ENCODE assay signal across 21 mouse cellular contexts in the genomic region with DNA sequence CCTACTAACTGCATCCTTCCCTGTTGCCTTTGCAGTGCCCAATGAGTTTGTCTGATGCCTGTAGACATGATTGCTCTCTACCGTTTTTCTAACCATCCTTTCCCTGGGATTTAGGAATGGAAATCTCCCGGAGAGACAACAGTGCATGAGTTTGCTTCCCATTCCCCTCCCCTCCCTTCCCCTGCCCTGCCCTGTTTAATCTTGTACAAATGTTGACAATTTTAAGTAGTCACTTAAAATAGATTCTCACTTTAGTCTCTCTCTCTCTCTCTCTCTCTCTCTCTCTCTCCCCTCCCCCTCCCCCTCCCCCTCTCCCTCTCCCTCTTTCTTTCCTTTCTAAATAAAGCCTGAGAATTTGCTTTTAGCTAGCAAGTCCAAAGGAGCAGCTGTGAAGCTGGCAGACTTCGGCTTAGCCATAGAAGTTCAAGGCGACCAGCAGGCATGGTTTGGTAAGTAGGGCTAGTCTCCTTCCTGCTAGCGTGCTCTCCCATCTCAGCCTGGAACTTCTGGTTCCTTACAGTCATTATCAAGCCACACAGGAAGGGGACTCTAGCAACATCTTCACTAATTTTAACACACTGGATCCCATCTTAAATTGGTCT.
DNase-seq lines count a peak whose midpoint lies in the region; ATAC-seq lines count a peak whose summit lies in the region.
"Had no signal": no experiment of that assay in that cellular context is flagged by ENCODE, and none has a peak within 500 bp of the region (broad histone marks: within the 10 kb centered on the region; RNA-seq: fewer than 3 reads in every experiment).

No protein-coding gene starts in this region.

- H3K4me1 ChIP-seq in heart, embryonic 13.5 days, result peaks cover 40% of the 10 kb centered on the region
- H3K4me1 ChIP-seq: limb, embryonic 12.5 days; liver, embryonic 15.5 days; midbrain, embryonic 13.5 days; neural tube, embryonic 15.5 days had no signal

- WGBS in heart, embryonic 13.5 days, result 34% methylated on average over 5 of the region's 5 CpGs

- peak overlapping the region; percentile 65 for H3K9ac ChIP-seq in heart, embryonic 13.5 days
- H3K9ac ChIP-seq: limb, embryonic 12.5 days; liver, embryonic 15.5 days; midbrain, embryonic 13.5 days; neural tube, embryonic 15.5 days had no signal

- DNase-seq in heart, adult 11 months, result peak; percentile 94
- DNase-seq in heart, postnatal 25 days (ENCODE audit: low spot score), result no peak
- peak; percentile 46 to 59 for DNase-seq in heart, adult 18-20 months
- peak; percentile 21 for DNase-seq in heart, postnatal 4 days
- no peak for DNase-seq in Muller cell, postnatal 12 days (ENCODE audit: inconsistent ontology term)
- DNase-seq in embryo, embryonic 9.5 days (ENCODE audit: extremely low spot score), result no peak
- DNase-seq: adrenal gland, postnatal 25 days; kidney, adult 8-10 months; kidney, postnatal 25 days; layer of hippocampus, adult 9-11 months; right cerebral cortex, postnatal 25 days had no signal

- H3K36me3 ChIP-seq in heart, embryonic 13.5 days, result peaks cover 20% of the 10 kb centered on the region
- H3K36me3 ChIP-seq: limb, embryonic 12.5 days; liver, embryonic 15.5 days; midbrain, embryonic 13.5 days had no signal

- H3K4me2 ChIP-seq in heart, embryonic 13.5 days, result peak overlapping the region; percentile 54
- H3K4me2 ChIP-seq: limb, embryonic 12.5 days; liver, embryonic 15.5 days; midbrain, embryonic 13.5 days; neural tube, embryonic 15.5 days had no signal

- H3K9me3 ChIP-seq in heart, embryonic 13.5 days, result no peaks in the 10 kb centered on the region
- H3K9me3 ChIP-seq: limb, embryonic 12.5 days; liver, embryonic 15.5 days; midbrain, embryonic 13.5 days; neural tube, embryonic 15.5 days had no signal

- intact Hi-C loops in heart, postnatal 25 days (cut with DNase I), result no loop called here

- H3K27ac ChIP-seq in heart, embryonic 13.5 days (replicated peaks), result peak overlapping the region; percentile 93
- H3K27ac ChIP-seq: limb, embryonic 12.5 days; liver, embryonic 15.5 days; macrophage; midbrain, embryonic 13.5 days; neural tube, embryonic 15.5 days had no signal

- no peaks in the 10 kb centered on the region for H3K27me3 ChIP-seq in heart, embryonic 13.5 days (replicated peaks)
- H3K27me3 ChIP-seq: limb, embryonic 12.5 days; liver, embryonic 15.5 days; midbrain, embryonic 13.5 days; neural tube, embryonic 15.5 days; Patski had no signal

- no peak; the same call in 1 of the 2 replicates for ATAC-seq in heart, embryonic 13.5 days (ENCODE audit: extremely low read depth, insufficient number of reproducible peaks, low FRiP score, low TSS enrichment)
- ATAC-seq in monocyte, adult 5-6 weeks (replicated peaks; ENCODE audit: insufficient number of reproducible peaks, low FRiP score, low TSS enrichment, poor library complexity, severe bottlenecking), result no peak
- ATAC-seq: activated CD4-positive, CD25-positive, alpha-beta regulatory T cell, adult 4 months; midbrain, embryonic 13.5 days; Patski had no signal

- H3K4me3 ChIP-seq in heart, embryonic 13.5 days, result 0 out of 2 replicates have a peak overlapping the region, but pooled peaks have one; percentile 9
- H3K4me3 ChIP-seq: limb, embryonic 12.5 days; liver, embryonic 15.5 days; midbrain, embryonic 13.5 days; myocyte; neural tube, embryonic 15.5 days had no signal

Comparison
In these comparisons a context has a peak if more than half of its experiments do, and no peak if none do; other contexts are left out.
1. DNase-seq: peak in heart, adult 11 months (single experiment), heart, adult 18-20 months (2 of 2) and heart, postnatal 4 days (single experiment); none in heart, postnatal 25 days (single experiment), Muller cell, postnatal 12 days (single experiment) and embryo, embryonic 9.5 days (single experiment).